Mouse (Mus musculus) thymus, adult 18-20 months (tissue): ENCODE data around the gene Akap6.
"Not testable (repeated sequence)": the region's sequence is repeated elsewhere in the genome, so short reads cannot be mapped to it uniquely, and the experiment has no call there.

Experiments
- DNase-seq, 2 experiments: peaks; one replicate each; pipeline ENCODE4 v3.0.0; 2022; ENCODE audit warnings: mixed read lengths in 2 of 2

Gene Akap6

DNA sequence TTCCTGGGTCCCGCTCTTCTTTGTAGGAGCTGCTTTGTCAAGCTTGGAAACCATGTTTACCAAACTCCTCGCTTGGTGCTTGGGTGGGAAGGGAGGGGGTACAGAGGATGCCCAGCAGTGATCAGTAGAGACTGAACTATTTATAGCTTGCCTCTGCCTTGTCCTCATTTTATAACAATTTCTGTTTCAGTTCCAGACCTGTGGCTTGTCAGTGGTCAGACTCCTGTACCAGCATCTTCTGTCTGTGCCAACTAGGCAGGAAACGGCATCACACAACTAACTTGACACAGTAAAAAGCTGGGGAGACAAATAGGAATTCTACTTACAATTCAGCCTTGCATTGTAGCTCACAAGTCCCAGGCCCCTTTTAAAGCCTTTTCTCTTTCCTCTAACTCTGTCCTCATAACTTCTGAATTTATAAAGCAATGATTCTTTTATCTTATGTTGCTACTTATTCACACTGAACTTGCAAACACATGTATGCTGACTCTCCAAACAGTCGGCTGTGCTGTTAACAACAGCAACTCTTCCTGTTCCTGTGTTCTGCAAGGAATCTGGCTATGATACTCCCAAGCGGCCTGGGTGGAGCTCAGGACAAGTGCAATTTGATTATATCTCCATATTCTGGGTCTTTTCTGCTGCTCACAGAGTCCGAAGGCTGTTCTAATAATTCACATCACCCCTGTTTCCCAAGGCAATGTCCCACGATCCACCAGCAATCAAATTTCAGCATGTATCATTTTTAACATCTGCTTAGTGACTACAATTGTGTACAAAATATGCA is 12.9 kb downstream of the Akap6 start:
- DNase-seq, result no peak

DNA sequence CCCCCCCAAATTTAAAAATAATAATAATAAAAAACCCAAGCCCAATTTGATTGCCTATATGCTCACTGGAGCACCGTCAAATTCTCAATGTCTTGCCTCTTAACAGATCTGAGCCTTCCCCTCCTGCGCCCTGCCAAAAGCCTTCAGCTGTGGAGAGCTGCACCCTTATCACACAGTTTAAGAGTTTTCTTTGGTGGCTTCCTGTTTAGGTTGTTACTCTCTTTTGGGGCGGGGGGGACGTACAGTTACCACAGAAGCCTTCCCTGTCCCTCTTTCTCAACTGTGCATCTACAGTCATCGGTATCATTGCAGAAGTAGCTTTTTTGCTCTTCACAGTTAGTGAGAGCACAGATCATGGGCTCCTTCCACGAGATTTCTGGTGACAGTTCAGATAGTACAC is 19.2 kb downstream of the Akap6 start:
- DNase-seq, result no peak

DNA sequence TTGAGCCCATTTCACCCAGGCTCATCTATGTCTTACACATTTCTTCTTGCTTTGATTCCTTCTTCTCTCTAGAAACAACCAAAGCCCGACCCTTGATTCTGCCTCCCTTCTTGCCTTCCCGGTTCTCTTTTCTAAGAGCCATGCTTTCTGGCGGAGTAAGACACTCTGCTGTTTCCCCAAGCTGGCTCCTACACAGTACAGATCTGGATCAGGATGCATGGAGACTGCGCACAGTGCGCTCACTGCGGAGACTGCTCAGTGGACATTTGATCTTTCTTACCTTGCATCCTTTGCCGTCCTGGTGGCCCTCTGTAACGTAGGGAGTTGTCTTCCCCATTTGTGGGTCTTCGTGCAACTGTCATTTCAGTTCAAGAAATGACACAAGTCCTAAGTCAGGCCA is 20.0 kb downstream of the Akap6 start:
- DNase-seq, result no peak

DNA sequence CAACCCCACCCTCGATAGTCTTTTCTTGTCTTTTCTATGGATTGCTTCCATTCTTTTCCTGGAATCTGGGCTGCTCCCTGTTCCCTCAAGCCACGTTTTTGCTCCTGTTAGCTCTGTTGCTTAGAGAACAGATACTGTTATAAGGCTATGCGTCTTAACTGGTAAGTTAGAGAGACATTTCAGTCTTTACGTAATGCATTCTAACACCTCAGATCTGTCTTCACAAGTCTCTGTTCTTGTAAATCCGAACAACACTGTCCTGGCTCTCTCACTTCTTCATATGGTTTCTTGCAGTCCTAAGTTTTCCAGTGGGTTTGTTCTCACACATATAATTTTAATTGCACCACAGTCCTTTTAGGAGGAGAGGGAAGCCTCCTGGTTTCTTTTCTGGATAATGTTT is 20.5 kb downstream of the Akap6 start:
- DNase-seq, result no peak

DNA sequence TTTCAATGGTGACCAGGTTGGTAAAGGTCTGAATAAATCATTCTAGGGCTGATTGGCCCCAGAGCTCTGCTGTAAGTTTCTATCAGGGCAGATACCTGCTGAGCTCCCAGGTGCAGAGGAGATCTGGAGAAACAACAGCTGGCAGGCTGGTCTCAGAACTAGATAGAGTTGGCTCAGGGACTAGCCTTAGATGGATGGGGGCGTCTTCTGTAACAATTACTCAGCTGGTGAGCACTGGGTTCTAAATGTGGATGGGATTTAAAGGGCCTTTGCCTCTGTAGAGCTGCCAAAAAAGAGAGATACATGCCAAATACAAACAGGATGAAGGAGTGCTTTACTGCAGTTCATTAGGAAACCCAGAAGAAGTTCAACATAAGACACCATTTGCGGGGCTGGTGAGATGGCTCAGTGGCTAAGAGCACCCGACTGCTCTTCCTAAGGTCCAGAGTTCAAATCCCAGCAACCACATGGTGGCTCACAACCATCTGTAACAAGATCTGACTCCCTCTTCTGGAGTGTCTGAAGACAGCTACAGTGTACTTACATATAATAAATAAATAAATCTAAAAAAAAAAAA is 24.9 kb downstream of the Akap6 start:
- not testable (repeated sequence) for DNase-seq

DNA sequence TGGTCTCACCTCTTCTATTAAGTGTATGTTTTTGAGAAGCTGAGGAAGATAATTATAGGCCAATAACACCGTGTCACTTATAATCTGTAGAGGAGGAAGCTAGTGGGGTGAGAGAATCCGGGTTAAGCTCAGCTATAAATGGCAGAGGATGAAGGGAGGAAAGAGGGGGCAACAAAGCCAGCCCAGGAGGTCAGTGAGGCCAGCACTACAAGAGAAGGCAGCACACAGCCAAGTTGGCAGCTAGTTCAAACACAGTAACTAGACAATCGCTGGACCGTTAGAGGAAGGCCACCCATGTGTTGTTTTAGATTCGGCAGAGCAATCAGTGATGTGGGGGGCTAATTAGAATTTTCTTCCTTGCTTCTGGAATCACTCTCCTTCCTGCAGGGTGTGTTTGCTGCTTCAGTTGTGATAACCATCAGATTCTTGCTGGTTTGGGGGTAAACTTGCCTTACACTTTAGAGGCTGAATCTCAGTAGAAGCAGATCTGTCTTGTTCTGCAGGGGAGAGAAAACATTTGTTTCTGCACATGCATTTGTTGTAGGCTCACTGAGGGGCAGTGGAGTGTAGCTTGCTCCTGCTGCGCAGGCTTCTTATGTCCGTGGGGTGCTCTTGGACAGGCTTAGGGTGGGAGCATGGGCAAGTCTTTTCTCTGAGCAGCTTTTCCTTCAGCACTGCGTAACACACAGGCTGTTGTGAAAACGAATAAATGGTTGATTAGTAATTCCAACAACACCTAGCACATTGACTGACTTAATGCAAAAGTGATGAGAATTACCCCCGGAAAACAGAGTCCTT is 27.4 kb downstream of the Akap6 start:
- DNase-seq, result no peak

DNA sequence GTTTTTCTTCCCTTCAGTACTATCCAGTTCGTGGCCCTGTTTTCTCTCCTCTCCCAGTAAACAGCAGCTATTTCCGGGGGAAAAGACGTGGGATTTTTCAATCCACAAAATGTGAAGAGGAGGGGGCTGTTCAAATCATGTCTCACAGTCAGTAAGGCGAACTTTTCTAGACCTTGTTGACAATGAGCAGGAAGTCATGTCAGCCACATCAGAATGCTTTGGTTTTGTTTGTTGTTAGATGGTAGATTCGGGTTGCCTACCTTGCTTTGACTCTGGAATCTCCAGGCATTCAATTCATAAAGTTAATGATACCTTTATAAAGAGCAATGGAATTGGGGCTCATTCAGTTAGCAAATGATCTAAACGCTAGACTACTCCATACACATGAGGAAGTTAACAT is 30.2 kb downstream of the Akap6 start:
- no peak for DNase-seq

DNA sequence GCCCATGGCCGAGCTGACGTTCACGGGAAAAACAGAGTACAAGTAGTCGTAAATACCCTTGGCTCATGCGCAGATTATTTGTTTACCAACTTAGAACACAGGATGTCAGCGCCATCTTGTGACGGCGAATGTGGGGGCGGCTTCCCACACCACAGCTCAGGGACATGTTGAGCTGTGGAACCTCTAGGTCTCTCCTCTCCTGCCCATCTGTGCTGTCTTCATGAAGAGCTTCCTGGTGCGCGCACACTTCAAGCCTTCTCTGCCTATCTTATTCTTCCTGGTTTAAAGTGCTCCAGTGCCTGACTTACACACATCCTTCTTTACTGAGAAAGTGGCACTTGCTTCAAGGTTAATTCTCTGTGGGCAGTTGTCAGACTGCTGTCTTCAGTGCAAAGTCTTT is 36.0 kb downstream of the Akap6 start:
- DNase-seq, result not testable (repeated sequence)

DNA sequence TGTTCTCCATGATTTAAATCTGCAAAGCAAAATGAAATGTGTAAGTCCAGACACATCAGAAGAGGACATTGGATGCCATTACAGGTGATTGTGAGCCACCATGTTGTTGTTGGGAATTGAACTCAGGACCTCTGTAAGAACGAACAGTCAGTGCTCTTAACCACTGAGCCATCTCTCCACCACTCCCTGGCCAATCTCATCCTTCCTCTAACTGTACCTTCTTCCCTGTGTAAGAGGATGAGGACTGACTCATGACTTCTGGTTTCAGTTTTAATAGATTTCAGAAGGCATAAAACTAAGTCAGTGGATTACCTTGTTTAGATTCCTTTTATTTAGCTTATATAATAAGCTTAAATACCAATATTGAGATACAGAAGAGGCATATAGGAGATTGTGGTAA is 38.0 kb downstream of the Akap6 start:
- no peak for DNase-seq

DNA sequence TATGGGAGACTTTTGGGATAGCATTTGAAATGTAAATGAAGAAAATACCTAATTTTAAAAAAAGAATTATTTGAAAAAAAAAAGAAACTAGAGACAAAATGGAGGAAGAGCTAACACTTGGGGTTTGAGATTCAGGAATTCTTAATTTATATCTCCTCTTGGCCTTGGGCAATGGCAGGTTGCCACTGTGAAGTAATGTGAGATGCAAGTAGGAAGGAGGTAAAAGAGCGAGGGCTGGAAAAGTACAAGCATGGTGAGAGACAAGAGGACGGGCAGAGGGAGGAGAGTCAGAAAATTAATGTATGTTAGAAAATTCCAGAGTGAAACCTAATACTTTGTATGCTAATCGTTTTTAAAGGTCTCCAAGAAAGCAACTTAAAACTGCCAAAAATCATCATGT is 40.1 kb downstream of the Akap6 start:
- DNase-seq, result no peak

DNA sequence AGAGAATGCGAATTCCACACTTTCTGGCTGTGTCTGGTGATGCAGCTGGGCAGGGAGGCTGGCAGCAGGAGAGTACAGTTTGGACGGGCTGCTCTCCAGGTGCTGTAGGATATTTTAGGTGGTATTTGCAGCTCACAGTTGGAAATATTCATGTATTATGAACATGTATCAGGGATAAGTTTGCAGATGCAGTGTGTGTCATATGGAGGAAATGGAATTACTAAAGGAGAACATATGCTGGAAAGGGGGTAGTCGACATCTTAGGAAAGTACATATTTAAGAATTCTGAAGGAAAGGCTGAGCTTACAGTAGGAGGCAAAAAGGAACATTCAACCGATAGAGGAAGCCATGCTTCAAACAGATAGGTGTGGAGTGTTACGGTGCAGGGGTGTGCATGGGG is 42.6 kb downstream of the Akap6 start:
- no peak for DNase-seq

DNA sequence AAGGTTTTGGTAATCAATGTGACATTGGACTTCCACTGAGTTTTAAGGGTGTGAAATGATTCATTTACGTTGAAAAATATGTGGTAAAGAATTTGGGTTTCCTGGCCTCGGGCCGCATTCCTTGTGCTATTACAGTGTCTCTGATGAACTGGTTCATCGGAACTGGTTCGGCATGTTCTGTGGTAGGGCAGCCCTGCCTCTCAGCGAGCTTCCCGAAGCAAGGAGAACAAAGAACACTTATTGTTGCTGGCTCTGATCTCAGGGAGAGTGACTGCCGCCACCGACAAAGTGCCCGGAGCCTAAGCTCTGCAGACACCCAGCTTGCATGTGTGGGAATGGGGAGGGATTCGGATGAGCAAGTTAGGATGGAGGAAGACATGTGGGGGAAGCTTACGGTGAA is 50.8 kb downstream of the Akap6 start:
- DNase-seq, result no peak

DNA sequence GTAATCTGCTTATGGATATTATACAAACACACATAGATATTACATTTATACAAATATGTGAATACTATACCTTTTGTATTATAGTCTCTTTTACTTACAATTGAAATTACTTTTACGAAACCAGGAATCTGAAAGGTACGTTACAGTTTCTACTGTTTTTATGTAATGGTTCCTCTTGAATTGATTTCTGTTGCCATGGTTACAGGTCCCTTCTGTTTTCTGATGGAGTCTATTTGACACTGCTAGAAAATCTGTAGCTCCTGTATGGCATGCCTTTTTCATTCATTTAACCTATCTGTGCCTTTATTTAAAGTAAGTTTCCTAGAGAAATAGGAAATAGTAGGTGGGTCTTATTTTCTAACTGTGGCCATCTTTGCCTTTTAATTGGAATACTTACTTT is 56.5 kb downstream of the Akap6 start:
- DNase-seq, result no peak

DNA sequence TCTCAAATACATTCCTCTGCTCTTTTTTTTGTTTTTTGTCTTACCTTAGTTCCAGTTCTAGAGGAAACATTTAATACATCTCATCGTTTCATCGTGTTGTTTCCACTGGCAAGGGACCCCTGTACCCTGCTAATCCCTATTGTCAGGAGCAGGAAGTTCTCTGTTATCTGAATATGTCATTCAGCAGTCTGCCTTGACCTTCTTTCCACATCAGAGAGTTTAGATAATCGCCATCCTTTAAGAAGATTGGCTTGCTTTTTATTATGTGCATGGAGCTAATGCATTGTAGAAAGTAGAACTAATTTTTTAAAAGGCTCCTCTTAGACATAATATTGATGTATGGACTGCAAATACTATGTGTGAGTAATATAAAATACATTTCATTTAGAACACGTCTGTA is 58.7 kb downstream of the Akap6 start:
- DNase-seq, result no peak

DNA sequence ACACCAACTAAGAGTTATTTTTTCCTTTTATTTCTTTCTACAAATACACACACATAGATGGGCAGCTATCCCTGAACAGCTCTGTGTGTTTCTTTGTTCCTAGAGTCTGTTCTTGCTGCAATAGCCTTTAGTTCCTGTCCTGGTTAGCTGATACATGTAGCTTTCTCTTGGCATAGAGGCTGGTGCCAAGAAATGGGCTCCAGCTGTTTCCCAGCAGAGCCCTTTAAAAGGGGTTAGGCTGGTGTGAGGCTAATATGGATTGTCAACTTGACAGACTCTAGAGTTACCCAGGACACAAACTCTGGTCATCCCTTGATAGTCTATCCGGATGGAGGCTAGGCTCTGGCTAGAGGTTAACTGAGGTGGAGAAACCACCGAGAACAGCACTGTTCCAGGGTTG is 64.9 kb downstream of the Akap6 start:
- no peak for DNase-seq

DNA sequence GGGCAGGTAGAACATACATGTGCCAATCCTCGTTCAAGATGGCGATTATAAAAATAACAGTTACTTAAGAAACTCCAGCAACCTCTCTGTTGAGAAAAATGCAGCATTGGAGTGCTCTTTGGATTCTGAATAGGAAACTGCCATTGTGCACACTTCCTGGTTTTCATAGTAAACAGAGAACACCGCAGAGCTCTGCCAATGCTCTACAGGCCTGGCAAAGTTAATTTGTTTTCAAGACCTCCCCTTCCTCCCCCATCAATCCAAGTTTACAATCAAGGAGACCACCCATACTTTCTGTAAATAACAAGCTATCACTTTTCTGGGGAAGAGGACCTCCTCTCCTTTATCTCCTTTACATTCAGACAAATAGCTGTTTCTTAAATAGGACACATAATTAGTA is 65.6 kb downstream of the Akap6 start:
- no peak for DNase-seq

DNA sequence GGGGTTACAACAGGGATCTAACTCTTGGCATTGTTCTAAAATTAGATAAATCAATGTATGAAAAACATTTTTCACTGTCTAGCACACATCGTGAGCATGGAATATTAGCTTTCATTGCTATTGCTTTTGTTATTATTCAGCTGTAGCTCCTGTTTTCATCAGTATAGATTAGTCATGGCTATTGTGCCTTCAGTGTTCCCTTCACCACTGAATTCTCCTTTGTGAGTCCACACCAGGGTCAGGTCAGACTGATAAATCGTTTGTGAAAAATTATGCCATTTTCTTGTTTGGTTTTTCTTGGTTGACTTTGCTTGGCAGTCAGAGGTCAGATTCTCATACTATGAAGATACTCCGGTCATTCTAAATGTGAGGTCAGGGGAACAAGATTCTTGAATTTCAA is 70.4 kb downstream of the Akap6 start:
- DNase-seq, result no peak

DNA sequence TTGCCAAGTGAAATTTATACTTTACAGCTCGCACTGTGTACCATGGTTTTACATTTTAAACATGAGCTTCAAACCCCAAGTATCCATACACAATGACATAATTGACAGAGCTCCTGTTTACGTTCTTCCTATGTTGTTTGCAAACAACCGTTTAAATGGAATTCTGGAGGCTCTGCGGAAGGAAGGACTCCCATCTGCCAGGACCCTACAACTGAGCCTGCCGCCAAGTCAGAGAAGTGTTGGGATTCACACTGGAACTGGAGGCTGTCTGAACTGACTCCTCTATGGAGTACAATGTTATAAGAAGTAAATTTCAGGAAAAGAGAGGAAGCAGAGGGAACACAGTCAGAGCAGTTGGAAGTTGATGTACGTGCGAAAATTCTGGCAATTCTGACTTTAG is 72.7 kb downstream of the Akap6 start:
- DNase-seq, result no peak

DNA sequence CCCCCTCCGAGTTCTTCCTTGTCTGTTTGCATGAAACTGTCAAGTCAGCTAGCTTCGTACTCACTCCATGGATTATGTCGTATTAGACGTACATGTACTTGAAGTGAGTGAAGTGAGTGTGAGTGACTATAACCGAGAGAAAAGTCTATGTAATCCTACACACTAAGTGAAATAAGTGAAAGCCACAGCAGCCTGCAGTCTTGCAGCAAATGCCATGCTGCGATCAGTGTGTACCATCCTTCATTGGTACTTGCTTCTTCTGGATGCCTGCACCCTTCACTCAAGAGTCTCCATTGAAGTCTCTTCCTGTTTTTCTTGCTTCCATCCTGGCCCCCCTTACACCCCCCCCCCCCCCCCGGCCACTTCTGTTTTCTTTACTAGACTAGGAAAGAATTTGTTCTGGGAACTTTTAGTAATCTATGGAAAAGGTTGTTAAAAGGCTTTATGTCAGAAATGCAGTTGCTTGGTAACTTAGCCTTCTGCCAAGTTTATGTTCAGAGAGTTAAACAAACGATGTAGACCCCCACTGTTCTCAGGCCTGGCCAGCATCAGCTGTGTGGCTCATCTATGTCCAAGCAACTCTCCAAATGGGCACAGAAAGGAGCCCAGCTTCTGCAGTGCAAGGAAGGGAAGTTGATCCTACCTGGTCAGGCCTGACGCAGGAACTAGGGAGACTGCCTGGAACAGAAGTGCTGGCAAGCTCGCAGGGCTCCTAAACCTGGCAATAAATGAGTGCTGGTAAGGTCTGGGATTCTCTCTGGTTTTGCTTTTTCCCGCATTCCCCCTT is 73.5 kb downstream of the Akap6 start:
- DNase-seq, result no peak

DNA sequence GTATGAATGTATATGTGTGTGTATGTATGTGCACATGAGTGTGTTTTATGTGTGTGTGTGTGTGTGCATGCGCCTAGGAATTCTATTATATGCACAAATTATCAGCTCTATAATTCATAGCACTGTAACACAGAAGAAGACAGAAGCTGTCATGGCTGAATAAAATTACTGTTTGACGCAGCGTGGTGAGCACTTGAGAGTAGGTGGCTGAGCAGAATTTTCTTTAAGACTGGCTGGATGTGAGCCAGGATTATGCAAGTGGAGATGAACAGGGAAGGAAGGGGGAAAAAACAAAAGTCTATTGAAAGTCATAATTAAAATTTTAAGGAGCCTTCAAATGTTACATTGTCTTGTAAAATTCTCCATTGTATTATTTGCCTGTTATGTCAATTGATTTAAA is 74.7 kb downstream of the Akap6 start:
- DNase-seq, result no peak

DNA sequence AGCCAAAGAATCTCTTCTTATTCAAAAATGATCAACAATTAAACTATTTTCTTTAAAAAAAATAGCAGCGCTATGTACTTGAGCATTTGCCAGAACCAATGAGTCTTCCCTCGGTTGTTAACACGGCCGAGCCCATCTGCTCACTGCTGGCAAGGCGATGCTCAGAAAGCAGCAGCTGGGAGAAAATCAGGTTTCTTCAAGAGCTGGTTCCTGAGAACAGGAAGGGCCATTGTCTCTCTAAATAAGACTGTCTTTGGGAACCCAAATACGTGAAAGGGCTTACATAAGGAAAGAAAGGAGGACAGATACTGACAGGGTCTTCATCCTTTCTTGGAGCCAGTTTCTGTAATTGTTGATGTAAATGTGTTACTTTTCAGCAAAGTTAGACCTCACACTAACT is 75.2 kb downstream of the Akap6 start:
- DNase-seq, result no peak

DNA sequence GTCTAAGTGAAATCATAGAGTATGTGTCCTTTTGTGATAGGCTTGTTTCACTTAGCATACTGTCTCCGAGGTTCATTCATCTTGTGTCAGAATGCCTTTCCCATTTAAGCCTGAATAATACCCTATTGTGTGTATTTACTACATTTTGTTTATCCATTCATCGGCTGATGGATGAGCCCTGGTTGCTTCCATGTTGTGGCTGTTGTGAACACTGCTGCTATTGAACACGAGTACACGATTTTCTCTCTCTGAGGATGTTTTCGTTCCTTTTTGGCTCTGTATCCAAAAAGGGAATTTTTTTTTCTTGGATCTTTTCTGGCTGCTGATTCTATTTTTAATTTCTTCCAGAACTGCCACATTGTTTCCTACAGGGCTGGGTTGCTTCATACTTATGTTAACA is 81.0 kb downstream of the Akap6 start:
- DNase-seq, result no peak

DNA sequence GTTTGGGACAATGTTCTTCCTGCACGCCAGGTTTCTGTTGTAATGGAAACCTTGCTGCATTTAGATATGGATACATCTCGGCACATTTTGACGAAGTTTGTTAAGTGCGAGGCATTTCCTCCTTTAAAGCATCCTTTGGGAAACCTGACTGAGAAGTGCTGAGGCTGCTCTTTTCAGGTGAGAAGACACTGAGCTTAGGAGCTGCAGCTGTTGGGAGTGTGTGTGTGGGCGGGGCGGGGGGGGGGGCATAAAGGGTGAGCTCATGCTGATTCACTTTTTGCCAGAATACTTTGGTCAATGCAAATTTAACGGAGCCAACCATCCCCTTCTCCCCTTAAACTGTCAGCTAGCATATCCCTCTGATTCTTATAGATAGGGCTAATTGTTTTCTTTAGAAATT is 81.9 kb downstream of the Akap6 start:
- DNase-seq, result no peak
